Mouse (Mus musculus): ENCODE results near the gene Eif2ak3.

Gene Eif2ak3

GRCm38 (mm10) chr6:70912396-70912765 lies 68.1 kb downstream of the Eif2ak3 start:
- CTCF ChIA-PET, result interaction anchor here in 2 of 4 experiments (0.6 to 1.3 kb wide), 3 partner anchors 9 to 108 kb away, joined by 3 to 4 read pairs (median 3); no protein-coding TSS in a partner anchor
- POLR2A ChIA-PET, result no interaction called here

- CTCF ChIA-PET, result interaction anchor here in 2 of 4 experiments (0.6 to 1.4 kb wide), 2 partner anchors 107 to 109 kb away, joined by 3 to 7 read pairs; no protein-coding TSS in a partner anchor
- POLR2A ChIA-PET, result interaction anchor here in 1 of 4 experiments (1.2 kb wide), 1 partner anchor 34 kb away, joined by 6 read pairs; no protein-coding TSS in a partner anchor
These were observed 74.5 kb downstream of the Eif2ak3 start, which contains the start of gene Tex37 for GRCm38 (mm10) chr6:70918827-70919226. Gene Tex37, minus strand, starts transcription at chr6:70918927.

DNA sequence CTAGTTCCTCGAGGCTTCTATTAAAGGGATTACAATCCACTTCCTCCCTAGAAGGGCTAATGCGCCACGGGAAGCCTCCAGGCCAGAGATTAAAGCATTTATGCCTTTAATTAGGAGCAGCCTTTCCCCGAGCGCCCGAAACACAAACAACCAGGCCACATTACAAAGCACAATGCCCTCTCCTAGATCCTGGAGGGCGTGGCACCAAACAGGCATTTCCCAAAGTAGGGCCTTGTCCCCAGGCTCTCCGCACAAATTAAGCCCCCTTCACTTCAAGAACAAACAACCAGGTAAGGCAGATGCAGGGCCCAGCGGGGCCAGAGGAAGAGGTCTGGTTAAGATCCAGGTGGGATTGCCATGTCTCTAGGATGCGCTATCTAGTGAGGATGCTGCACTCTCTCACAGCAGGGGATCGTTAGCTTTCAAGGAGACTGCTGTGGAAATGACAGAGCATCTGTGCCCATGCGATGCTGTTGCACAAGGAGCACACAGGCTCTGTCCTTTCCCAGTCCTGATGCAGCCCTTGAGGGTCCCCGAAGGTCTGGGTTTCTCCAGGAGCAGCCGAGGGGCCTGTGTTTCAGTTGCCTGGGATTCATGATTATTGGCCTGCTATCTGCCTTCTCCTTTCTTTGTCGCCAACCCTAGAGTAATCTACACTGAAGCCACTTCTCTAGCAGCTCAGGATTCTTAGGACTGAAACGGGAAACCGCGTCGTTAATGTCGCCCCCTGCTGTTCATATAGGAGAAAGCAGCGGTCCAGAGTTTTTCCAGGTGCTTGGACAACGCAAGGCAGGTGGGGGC lies 77.2 kb downstream of the Eif2ak3 start:
- ChIA-PET POLR2A (interaction anchor here in 2 of 4 experiments (1.0 to 1.3 kb wide), 2 partner anchors 97 kb away, joined by 3 to 5 read pairs; no protein-coding TSS in a partner anchor), CTCF (interaction anchor here (0.5 to 3.1 kb wide), 49 partner anchors 8 to 247 kb away, joined by 3 to 16 read pairs (median 4); partner anchors contain the start of gene Foxi3 (in 2 of the 4))

- POLR2A ChIA-PET, result interaction anchor here in 1 of 4 experiments (1.0 kb wide), 1 partner anchor 82 kb away, joined by 3 read pairs; no protein-coding TSS in a partner anchor
These were observed 87.5 kb downstream of the Eif2ak3 start for GRCm38 (mm10) chr6:70931801-70932200.

DNA sequence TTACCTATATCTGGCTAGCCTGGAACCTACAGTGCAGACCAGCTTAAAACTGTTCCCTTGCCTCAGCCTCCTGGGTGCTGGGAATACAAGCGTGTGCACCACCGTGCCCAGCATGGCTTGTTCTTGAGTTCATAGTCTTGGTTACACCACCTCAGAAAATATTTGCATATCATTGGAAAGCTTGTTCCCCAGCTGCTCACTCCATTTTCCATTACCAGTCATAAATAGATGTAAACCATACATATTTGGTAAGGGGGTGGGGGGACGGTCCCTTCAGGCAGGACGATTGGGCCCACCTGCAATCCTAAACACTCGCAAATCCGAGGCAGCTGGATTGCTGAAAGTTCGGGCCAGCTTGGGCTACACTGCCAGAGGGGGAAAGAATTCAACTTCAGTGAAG lies 109.0 kb downstream of the Eif2ak3 start:
- ChIA-PET POLR2A (interaction anchor here in 2 of 4 experiments (0.7 to 1.6 kb wide), 4 partner anchors 10 to 167 kb away, joined by 3 to 6 read pairs (median 4); partner anchors contain the start of gene Tex37 (in 1 of the 2)), CTCF (interaction anchor here in 3 of 4 experiments (0.6 to 1.8 kb wide), 8 partner anchors 10 to 209 kb away, joined by 3 to 11 read pairs (median 4); no protein-coding TSS in a partner anchor)

More at GRCm38 (mm10) chr6:70931801-70932200, 87.5 kb downstream of the Eif2ak3 start:
- CTCF ChIA-PET, result interaction anchor here in 1 of 4 experiments (0.6 to 1.7 kb wide), 5 partner anchors 10 to 590 kb away, joined by 3 to 7 read pairs (median 3); no protein-coding TSS in a partner anchor

- CTCF ChIA-PET, result interaction anchor here in 2 of 4 experiments (0.7 to 1.8 kb wide), 6 partner anchors 10 to 142 kb away, joined by 3 to 11 read pairs (median 4); no protein-coding TSS in a partner anchor
- POLR2A ChIA-PET, result interaction anchor here in 1 of 4 experiments (0.7 to 1.6 kb wide), 2 partner anchors 35 to 168 kb away, joined by 3 to 6 read pairs; partner anchors contain the start of gene Tex37
These were observed 109.7 kb downstream of the Eif2ak3 start for GRCm38 (mm10) chr6:70954040-70954439.

Data from embryonic stem cell, embryonic (primary cell).